Mouse (Mus musculus) hindbrain, embryonic 12.5 days (tissue): ENCODE data around the gene Grm4. TPM values are rescaled to one million over a fixed set of nuclear protein-coding genes. Genes with fewer than 3 reads are reported as not detected.

Experiments
- ATAC-seq: fragments of 200-750 bp; cut with Nextera tagmentation; 2 replicates; pipeline ENCODE4 v1.8.0; 2017; ENCODE audit warnings: moderate TSS enrichment; ENCODE audit not compliant: low FRiP score
- H3K27ac ChIP-seq: fragments of 300-500 bp; sonication (generic); 2 replicates; pipeline ENCODE4 v1.5.1; 2016; ENCODE audit warnings: mild to moderate bottlenecking
- H3K27me3 ChIP-seq: fragments of 300-500 bp; sonication (generic); 2 replicates; pipeline ENCODE4 v1.6.1; 2016; ENCODE audit warnings: mild to moderate bottlenecking
- H3K36me3 ChIP-seq: fragments of 300-500 bp; sonication (generic); 2 replicates; pipeline ENCODE4 v1.6.1; 2016; ENCODE audit warnings: mild to moderate bottlenecking
- H3K4me1 ChIP-seq: fragments of 300-500 bp; sonication (generic); 2 replicates; pipeline ENCODE4 v1.6.1; 2016
- H3K4me2 ChIP-seq: fragments of 300-500 bp; sonication (generic); replicated peaks from 2 replicates; pipeline ENCODE4 v1.6.1; 2016; ENCODE audit warnings: mild to moderate bottlenecking
- H3K4me3 ChIP-seq: fragments of 300-500 bp; sonication (generic); 2 replicates; pipeline ENCODE4 v1.5.1; 2016; ENCODE audit warnings: mild to moderate bottlenecking
- H3K9ac ChIP-seq: fragments of 300-500 bp; sonication (generic); 2 replicates; pipeline ENCODE4 v1.6.1; 2016; ENCODE audit warnings: mild to moderate bottlenecking, moderate library complexity
- H3K9me3 ChIP-seq: fragments of 300-500 bp; sonication (generic); replicated peaks from 2 replicates; pipeline ENCODE4 v1.6.1; 2016; ENCODE audit warnings: mild to moderate bottlenecking
- WGBS: fragments of 180-500 bp; shearing (Covaris S2); methylation state at CpG from one replicate; pipeline ENCODE4 v1.1.7; 2016; 5-methylcytosine and 5-hydroxymethylcytosine counted together
- polyA plus RNA-seq: library from polyadenylated mRNA; unstranded; fragments of >200 nt; fragmentation: Nextera tagmentation; extraction: Ambion mirVana; gene quantifications from 2 replicates; pipeline ENCODE4 v1.2.1, GENCODE M21; 2016

Grm4 gene
- polyA plus RNA-seq, 1 experiment from 2014 or later = 4.2 TPM

DNA sequence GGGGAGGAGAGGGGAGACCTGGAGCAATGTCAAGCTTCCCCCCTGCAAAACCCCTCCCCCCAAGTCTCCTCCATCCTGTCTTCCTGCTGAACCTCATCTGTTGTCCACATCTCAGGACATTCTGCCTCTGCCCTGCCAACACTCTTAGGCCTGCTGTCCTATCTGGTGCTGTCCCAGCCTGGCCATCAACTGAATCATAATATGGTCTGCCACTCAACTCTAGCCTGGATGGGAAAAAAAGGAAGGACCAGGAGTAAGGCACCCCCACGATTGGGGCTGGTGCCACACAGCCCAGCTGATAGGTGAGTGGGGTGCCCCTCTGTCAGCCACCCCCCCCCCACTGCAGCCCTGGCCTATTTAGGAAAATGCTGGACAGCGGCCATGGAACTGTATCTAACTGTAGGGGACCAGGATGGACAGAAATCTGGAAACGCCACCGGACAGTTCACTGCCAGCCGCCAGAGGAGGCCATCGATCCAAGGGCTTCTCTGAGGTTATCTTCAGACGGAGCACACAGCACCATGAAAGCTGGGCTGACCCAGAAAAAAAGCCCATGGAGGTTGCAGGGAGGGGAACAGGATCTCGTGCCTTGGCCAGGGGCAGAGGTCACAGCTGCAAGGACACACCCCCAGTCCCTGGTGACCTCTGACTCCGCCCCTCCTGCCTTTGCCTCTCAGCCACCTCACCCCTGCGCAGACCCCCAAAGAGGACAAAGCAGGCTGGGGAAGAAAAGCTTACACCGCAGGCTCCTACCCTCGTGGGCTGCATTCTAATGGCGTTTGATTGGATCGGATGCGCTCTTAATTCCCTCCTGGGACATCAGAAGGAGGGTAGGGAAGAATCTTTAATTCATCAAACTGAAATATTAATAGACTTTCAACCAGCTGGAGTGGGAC is 2.3 kb downstream of the Grm4 start:
- WGBS = 24% methylated on average over 15 of the region's 15 CpGs
- Histone ChIP-seq H3K4me1 (peaks cover 37% of the 10 kb centered on the region), H3K9me3 (no peaks in the 10 kb centered on the region), H3K9ac (peak overlapping the region; percentile 39; the same call in 1 of the 2 replicates), H3K36me3 (no peaks in the 10 kb centered on the region), H3K4me2 (no peak overlapping the region), H3K4me3 (no peak overlapping the region), H3K27me3 (peaks cover 38% of the 10 kb centered on the region), H3K27ac (peak overlapping the region; percentile 79)
- ATAC-seq = peak; percentile 52; the same call in 1 of the 2 replicates

DNA sequence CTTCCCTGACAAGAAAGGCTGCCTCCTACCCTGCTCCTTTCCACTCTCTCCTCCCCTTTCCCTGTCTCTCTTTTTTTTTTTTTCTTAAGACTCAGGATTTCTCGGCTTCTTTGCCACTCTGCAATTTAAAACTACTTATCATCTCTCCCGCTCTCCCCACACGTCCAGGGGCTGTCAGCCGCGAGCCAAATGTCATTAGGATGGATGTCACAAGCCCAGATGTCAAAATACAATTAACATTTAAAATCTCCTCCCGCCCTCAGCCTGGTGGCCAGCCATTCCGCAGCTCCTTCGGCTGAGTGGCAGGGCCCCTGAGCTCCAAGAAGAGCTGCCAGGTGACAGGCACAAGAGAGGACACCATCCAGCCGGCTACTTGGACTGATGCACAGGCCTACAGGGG is 2.9 kb downstream of the Grm4 start:
- peak overlapping the region; percentile 79 for H3K27ac ChIP-seq
- H3K4me3 ChIP-seq = no peak overlapping the region
- H3K4me2 ChIP-seq = no peak overlapping the region
- no peaks in the 10 kb centered on the region for H3K9me3 ChIP-seq
- peak overlapping the region; percentile 39; the same call in 1 of the 2 replicates for H3K9ac ChIP-seq
- WGBS = 12% methylated on average over 9 of the region's 9 CpGs
- peaks cover 44% of the 10 kb centered on the region for H3K4me1 ChIP-seq
- H3K36me3 ChIP-seq = no peaks in the 10 kb centered on the region
- peaks cover 44% of the 10 kb centered on the region for H3K27me3 ChIP-seq
- peak; percentile 11; the same call in 1 of the 2 replicates for ATAC-seq

- 0 out of 2 replicates have a peak, but pooled peaks have one; percentile 1 for ATAC-seq
- no peaks in the 10 kb centered on the region for H3K36me3 ChIP-seq
- H3K9ac ChIP-seq = 0 out of 2 replicates have a peak overlapping the region, but pooled peaks have one; percentile 81
- peak overlapping the region; percentile 99 for H3K4me2 ChIP-seq
- peak overlapping the region; percentile 70 for H3K4me3 ChIP-seq
- no peaks in the 10 kb centered on the region for H3K9me3 ChIP-seq
- 32% methylated on average over 27 of the region's 27 CpGs for WGBS
- H3K27me3 ChIP-seq = peaks cover 59% of the 10 kb centered on the region
- peaks cover 55% of the 10 kb centered on the region for H3K4me1 ChIP-seq
- no peak overlapping the region for H3K27ac ChIP-seq
These were observed 7.1 kb downstream of the Grm4 start for GRCm38 (mm10) chr17:27513916-27514762.

GRCm38 (mm10) chr17:27513279-27513915 is 7.8 kb downstream of the Grm4 start:
- no peaks in the 10 kb centered on the region for H3K36me3 ChIP-seq
- ATAC-seq = peak; percentile 2; the same call in 1 of the 2 replicates
- WGBS = under 1% methylated on average over 48 of the region's 66 CpGs
- H3K27me3 ChIP-seq = peaks cover 59% of the 10 kb centered on the region
- H3K4me3 ChIP-seq = peak overlapping the region; percentile 70
- peak overlapping the region; percentile 81 for H3K9ac ChIP-seq
- H3K9me3 ChIP-seq = no peaks in the 10 kb centered on the region
- peak overlapping the region; percentile 99 for H3K4me2 ChIP-seq
- H3K4me1 ChIP-seq = peaks cover 50% of the 10 kb centered on the region
- peak overlapping the region; percentile 79; the same call in 1 of the 2 replicates for H3K27ac ChIP-seq

- no peaks in the 10 kb centered on the region for H3K36me3 ChIP-seq
- H3K27me3 ChIP-seq = peaks cover 61% of the 10 kb centered on the region
- H3K27ac ChIP-seq = peak overlapping the region; percentile 79
- ATAC-seq = peak; percentile 17; the same call in 1 of the 2 replicates
- H3K4me1 ChIP-seq = peaks cover 50% of the 10 kb centered on the region
- H3K9ac ChIP-seq = peak overlapping the region; percentile 81
- H3K4me2 ChIP-seq = peak overlapping the region; percentile 99
- peak overlapping the region; percentile 70 for H3K4me3 ChIP-seq
- WGBS = under 1% methylated on average over 74 of the region's 78 CpGs
- no peaks in the 10 kb centered on the region for H3K9me3 ChIP-seq
These were observed 8.5 kb downstream of the Grm4 start for GRCm38 (mm10) chr17:27512619-27513161.

- Histone ChIP-seq H3K27ac (peak overlapping the region; percentile 79), H3K9me3 (no peaks in the 10 kb centered on the region), H3K9ac (peak overlapping the region; percentile 81), H3K4me2 (peak overlapping the region; percentile 99), H3K4me3 (peak overlapping the region; percentile 70), H3K4me1 (peaks cover 50% of the 10 kb centered on the region), H3K27me3 (peaks cover 61% of the 10 kb centered on the region), H3K36me3 (no peaks in the 10 kb centered on the region)
- ATAC-seq = peak; percentile 17; the same call in 1 of the 2 replicates
- under 1% methylated on average over 61 of the region's 64 CpGs for WGBS
These were observed 9.2 kb downstream of the Grm4 start for GRCm38 (mm10) chr17:27511865-27512618.

GRCm38 (mm10) chr17:27511125-27511735 is 10.0 kb downstream of the Grm4 start:
- H3K4me2 ChIP-seq = peak overlapping the region; percentile 99
- peak overlapping the region; percentile 70 for H3K4me3 ChIP-seq
- WGBS = 88% methylated on average over 7 of the region's 7 CpGs
- H3K36me3 ChIP-seq = no peaks in the 10 kb centered on the region
- H3K27me3 ChIP-seq = peaks cover 61% of the 10 kb centered on the region
- H3K27ac ChIP-seq = no peak overlapping the region
- H3K4me1 ChIP-seq = peaks cover 56% of the 10 kb centered on the region
- peak overlapping the region; percentile 81; the same call in 1 of the 2 replicates for H3K9ac ChIP-seq
- no peaks in the 10 kb centered on the region for H3K9me3 ChIP-seq
- ATAC-seq = no peak

- H3K4me3 ChIP-seq = no peak overlapping the region
These were observed 10.7 kb downstream of the Grm4 start for GRCm38 (mm10) chr17:27510258-27511124.

DNA sequence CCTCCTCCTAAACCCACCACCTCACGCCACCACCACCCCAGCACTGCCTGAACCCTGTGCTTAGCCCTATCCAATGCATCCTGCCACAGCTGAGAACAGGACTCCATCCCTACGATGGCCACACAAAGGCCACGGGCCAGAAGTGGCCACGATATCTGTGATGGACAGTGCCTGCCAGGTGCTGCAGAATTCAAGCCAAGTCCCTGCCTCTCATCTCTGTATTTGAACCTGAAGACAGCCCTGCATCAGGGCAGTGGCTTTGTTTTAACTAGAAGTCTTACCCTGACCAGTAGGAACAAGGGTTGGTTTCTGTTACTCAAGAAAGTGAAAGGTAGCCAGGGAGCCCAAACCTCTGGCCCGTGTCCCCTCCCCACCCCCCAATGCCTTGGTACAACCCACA is 12.1 kb downstream of the Grm4 start:
- no peak for ATAC-seq
- no peak overlapping the region for H3K27ac ChIP-seq
- no peaks in the 10 kb centered on the region for H3K36me3 ChIP-seq
- H3K9me3 ChIP-seq = no peaks in the 10 kb centered on the region
- H3K4me3 ChIP-seq = no peak overlapping the region
- H3K9ac ChIP-seq = no peak overlapping the region
- H3K27me3 ChIP-seq = peaks cover 52% of the 10 kb centered on the region
- H3K4me2 ChIP-seq = no peak overlapping the region
- WGBS = 86% methylated on average over 5 of the region's 5 CpGs
- peaks cover 77% of the 10 kb centered on the region for H3K4me1 ChIP-seq

More at GRCm38 (mm10) chr17:27510258-27511124, 10.7 kb downstream of the Grm4 start:
- no peaks in the 10 kb centered on the region for H3K36me3 ChIP-seq
- H3K9me3 ChIP-seq = no peaks in the 10 kb centered on the region
- no peak for ATAC-seq
- H3K4me2 ChIP-seq = 0 out of 2 replicates have a peak overlapping the region, but pooled peaks have one; percentile 99
- no peak overlapping the region for H3K9ac ChIP-seq
- peaks cover 64% of the 10 kb centered on the region for H3K4me1 ChIP-seq
- peaks cover 66% of the 10 kb centered on the region for H3K27me3 ChIP-seq
- 0 out of 2 replicates have a peak overlapping the region, but pooled peaks have one; percentile 2 for H3K27ac ChIP-seq
- 56% methylated on average over 9 of the region's 9 CpGs for WGBS

GRCm38 (mm10) chr17:27508513-27508912 is 12.7 kb downstream of the Grm4 start:
- Histone ChIP-seq H3K4me1 (peaks cover 76% of the 10 kb centered on the region), H3K9ac (no peak overlapping the region), H3K4me3 (no peak overlapping the region), H3K4me2 (no peak overlapping the region), H3K9me3 (no peaks in the 10 kb centered on the region), H3K27ac (no peak overlapping the region), H3K27me3 (peaks cover 47% of the 10 kb centered on the region), H3K36me3 (no peaks in the 10 kb centered on the region)
- 49% methylated on average over 5 of the region's 5 CpGs for WGBS
- ATAC-seq = no peak
